Mouse (Mus musculus): Measurements from ENCODE around the gene Specc1l.

GRCm38 (mm10) chr10:75261268-75261667, 49.4 kb downstream of the Specc1l start:
- TF ChIP-seq GATA1 (IDR thresholded peaks at IDR 0.05; ENCODE audit: borderline replicate concordance, low read length) (no peak), FLI1 (IDR thresholded peaks at IDR 0.05; ENCODE audit: low read length) (no peak)

Measured in megakaryocyte, embryonic 14.5 days (primary cell).